Mouse (Mus musculus) heart, postnatal 14 days (tissue): ENCODE data around the gene Phactr2. TPM values are rescaled to one million over a fixed set of nuclear protein-coding genes. Genes with fewer than 3 reads are reported as not detected.
A peak's percentile ranks its signal among the peaks of the same experiment; 100 is the strongest.

Experiments
- DNase-seq, 2 experiments: peaks; one replicate each; pipeline ENCODE4 v3.0.0; 2021 to 2022
- intact Hi-C: fragments of 180-260 bp; cut with DNase I; formaldehyde crosslinking; loops from one replicate; pipeline ENCODE4 v1.15.1; 2025
- total RNA-seq, 2 experiments: library from RNA; stranded (reverse); gene quantifications; 2 replicates each; pipeline ENCODE4 v1.2.3; 2021

Gene Phactr2
- total RNA-seq, 2 experiments from 2014 or later = 48.0 to 55.1 TPM

GRCm38 (mm10) chr10:13412202-13412923, 61.8 kb downstream of the Phactr2 start:
- intact Hi-C loops = no loop called here
- DNase-seq = peak; percentile 67 to 72

- intact Hi-C loops = no loop called here
- no peak for DNase-seq
Measured at GRCm38 (mm10) chr10:13411056-13411455, 63.2 kb downstream of the Phactr2 start.

DNA sequence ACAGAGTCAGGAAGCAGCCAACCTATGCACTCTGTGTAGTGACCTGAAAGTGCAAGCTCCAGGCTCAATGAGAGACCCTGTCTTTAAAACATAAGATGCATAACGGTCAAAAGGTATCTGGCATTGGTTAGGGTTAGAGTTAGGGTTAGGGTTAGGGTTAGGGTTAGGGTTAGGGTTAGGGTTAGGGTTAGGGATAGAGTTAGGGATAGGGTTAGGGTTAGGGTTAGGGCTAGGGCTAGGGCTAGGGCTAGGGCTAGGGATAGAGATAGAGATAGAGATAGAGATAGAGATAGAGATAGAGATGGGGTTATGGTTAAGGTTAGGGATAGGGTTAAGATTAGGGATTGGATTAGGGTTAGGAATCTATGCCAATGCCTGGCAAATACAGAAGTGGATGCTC, 72.2 kb downstream of the Phactr2 start:
- intact Hi-C loops = no loop called here
- no peak for DNase-seq

- intact Hi-C loops = no loop called here
Measured at GRCm38 (mm10) chr10:13395753-13396152, 78.5 kb downstream of the Phactr2 start.

DNA sequence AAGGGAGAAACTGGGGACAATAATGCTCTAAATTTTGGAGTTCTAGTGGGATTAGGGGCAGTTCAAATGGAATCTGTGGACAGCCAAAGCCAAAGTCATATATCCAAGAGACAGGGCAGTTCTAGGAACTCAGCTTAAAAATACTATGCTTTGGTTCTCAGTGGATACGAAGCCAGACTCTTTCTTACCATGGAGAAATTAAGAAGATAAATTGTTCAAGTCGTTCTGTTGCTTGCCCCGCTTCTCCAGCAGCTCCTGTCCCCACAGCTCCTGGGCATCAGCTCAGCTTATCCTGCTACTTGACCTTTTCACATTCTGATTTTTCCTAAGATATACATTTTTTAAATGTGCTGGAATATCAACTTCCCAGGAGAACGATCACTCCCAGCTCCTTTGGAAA, 80.2 kb downstream of the Phactr2 start:
- intact Hi-C loops = no loop called here
- no peak for DNase-seq

More at GRCm38 (mm10) chr10:13395753-13396152, 78.5 kb downstream of the Phactr2 start:
- DNase-seq = no peak

- peak; percentile 32 for DNase-seq
- intact Hi-C loops = no loop called here
Measured at GRCm38 (mm10) chr10:13388116-13388922, 85.9 kb downstream of the Phactr2 start.

- intact Hi-C loops = no loop called here
- DNase-seq = no peak
Measured at GRCm38 (mm10) chr10:13384866-13385265, 89.3 kb downstream of the Phactr2 start.

DNA sequence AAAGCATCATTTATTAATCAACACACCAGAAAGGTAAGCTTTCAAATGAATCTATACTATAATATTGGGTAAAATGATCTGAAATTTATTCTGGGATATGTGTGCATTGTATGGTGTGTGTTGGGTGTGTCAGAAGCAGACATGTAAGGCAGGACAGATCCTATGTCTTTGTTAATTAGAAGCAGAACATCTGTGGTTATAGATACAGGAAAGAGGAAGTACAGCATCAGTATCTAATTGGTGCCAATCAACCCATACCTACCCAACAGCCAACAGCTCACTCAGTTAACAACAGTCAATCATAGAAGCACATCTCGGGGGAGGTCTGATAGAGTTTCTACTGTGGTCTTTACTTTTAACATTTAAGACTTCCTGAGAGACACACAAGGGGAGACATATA, 96.3 kb downstream of the Phactr2 start:
- intact Hi-C loops = no loop called here
- no peak for DNase-seq

- intact Hi-C loops = no loop called here
- DNase-seq = no peak
Measured at GRCm38 (mm10) chr10:13376428-13377260, 97.6 kb downstream of the Phactr2 start.

GRCm38 (mm10) chr10:13375820-13376219, 98.4 kb downstream of the Phactr2 start:
- DNase-seq = peak in 1 of 2 experiments; percentile 27

GRCm38 (mm10) chr10:13369581-13370375, 104.4 kb downstream of the Phactr2 start:
- DNase-seq = no peak
- intact Hi-C loops = no loop called here

More at GRCm38 (mm10) chr10:13375820-13376219, 98.4 kb downstream of the Phactr2 start:
- intact Hi-C loops = no loop called here

- DNase-seq = no peak
- intact Hi-C loops = no loop called here
Measured at GRCm38 (mm10) chr10:13364286-13364580, 110.0 kb downstream of the Phactr2 start.

GRCm38 (mm10) chr10:13363499-13364285, 110.5 kb downstream of the Phactr2 start:
- intact Hi-C loops = no loop called here
- no peak for DNase-seq

DNA sequence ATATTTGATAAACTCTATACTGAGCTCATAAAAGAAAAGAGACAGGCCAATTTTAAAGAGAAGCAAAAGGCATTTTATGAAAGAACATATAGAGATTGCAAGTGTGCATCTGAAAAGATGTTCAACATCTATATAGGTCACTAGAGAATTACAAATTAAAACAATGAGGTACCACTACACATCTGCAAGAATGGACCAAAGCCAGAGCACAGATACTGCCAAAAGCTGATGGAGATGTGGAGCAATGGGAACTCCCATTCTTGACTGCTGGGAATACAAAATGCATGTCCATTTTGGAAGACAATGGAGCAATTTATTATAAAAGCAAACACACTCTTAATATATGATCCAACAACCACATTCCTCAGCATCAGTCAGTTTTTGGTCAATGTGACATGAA, 113.3 kb downstream of the Phactr2 start:
- intact Hi-C loops = no loop called here
- DNase-seq = no peak

DNA sequence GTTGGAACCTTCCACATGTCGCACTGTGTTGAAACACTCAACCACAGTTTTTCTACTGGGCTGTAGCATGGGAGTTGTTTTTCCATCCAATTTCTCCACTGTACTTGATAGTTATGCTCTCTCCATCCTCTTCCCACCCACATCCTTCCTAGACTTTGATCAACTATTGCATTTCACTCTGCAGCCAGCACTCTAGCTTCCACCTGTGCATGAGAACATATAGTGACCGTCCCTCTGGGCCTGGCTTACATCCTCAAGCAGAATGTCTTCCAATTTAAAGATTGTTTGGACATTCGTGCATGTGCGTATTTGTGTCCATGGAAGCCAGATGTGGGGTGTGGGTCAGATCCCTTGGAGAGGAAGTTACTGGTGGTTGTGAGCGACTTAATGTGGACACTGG, 114.4 kb downstream of the Phactr2 start:
- DNase-seq = no peak
- intact Hi-C loops = no loop called here

DNA sequence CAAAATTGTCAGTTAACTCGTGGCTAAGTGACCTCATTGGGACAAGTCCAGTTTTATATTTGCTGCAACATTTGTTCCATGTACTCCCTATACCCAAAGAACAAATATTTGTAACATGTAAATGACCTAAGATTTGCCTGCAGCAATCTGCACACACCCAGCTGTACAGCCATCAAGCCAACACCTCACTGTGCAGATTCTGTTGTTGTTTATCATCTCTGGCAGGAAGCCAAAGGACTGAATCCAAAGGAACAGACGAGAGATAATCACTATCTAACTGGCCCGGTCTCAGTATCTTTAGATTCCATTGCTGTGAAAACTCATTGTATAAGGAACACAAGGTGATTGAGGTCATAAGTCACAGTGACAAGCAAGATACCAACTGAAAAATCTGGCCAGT, 115.5 kb downstream of the Phactr2 start:
- peak in 1 of 2 experiments; percentile 12 for DNase-seq
- intact Hi-C loops = no loop called here

- DNase-seq = no peak
- intact Hi-C loops = no loop called here
Measured at GRCm38 (mm10) chr10:13346609-13347290, 127.5 kb downstream of the Phactr2 start.

DNA sequence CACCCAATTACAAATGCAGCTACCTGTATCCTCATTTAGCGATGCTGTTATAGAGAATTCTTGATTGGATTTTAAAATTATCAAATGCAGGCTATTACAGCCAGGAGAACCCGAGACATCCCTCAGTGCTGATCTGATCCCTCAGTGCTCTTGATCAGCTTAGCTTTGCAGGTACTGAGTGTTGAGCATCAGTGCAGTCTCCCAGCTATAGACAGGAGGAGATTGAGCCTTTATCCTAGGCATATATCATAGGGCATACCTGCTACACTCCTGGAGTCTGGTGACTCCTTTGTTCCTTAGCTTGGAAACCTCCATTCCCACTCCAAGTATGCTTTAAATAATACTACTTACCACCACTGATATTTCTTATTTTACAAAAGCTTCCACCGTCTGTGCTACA, 133.6 kb downstream of the Phactr2 start:
- no peak for DNase-seq
- intact Hi-C loops = no loop called here

DNA sequence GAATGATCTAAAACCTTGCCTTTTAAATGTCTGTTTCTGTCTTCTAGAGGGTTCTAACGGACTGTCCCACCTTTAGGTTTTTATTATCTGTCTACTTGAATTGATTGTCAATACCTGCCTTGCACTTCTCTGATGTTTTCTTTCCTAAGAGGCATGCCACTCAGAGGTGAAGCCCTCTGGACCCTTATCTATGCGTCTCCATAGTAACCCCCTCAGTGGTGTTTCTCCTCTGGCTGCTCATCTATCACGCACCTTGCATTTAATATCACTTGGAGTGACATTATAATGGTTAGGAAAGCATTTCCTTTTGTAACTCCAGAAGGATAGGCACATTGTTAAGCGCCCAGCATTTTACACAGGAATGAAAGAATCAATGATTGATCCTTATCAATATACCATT, 137.2 kb downstream of the Phactr2 start:
- intact Hi-C loops = no loop called here
- DNase-seq = no peak
